ENCODE assay signal across 14 mouse cellular contexts in the genomic region with DNA sequence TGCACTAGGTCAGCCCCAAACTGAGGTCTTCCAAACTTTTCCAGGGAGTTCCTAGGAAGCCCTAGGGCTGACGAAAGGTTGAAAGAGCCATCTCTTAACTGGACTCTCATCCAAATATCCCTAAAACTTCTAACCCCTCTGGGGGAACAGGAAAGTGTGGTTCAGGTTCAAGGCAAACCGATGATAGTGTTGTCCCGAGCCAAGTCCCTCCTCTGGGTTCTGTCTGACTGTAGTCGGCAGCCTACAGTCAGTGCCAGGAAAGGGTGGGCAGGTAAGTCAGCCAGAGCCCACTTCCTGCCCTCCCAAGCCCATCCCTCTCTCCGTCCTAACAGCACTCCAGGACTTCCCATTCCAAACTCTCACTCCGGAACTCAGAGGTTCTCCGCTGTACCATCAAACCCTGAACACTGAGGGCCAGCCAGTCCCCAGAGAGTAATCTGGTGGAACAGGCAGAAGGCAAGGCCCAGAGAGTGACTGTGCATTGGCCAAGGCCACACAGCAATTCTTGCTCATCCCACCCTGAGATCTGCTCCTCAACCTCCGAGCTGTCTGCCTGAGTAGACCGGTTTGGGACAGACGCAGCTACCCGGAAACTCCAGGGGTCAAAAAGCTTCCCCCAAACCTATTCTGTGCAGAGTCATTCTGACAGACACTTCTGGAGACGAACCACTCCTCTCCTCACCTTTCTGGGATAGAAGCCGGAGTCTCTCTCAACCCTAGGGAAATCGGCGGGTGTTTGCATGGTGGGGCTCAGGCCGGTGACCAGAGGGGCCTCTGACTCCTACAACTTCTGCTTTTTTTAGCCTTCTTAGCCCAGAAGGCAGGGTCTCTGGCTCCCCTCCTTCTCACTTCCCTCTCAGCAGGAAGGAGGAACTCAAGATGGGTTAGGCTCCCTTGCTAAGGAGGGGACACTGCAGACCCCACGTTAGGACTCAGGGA. TPM values are rescaled to one million over a fixed set of nuclear protein-coding genes. Genes with fewer than 3 reads are reported as not detected.
DNase-seq lines count a peak whose midpoint lies in the region; ATAC-seq and TF ChIP-seq lines count a peak whose summit lies in the region.
"Had no signal": no experiment of that assay in that cellular context is flagged by ENCODE, and none has a peak within 500 bp of the region (broad histone marks: within the 10 kb centered on the region; RNA-seq: fewer than 3 reads in every experiment).

No protein-coding gene starts in this region.

- no peak overlapping the region for H3K4me3 ChIP-seq in layer of hippocampus, adult 2 months
- H3K4me3 ChIP-seq: embryonic facial prominence, embryonic 15.5 days; limb, embryonic 10.5 days had no signal

- no peak for DNase-seq in layer of hippocampus, adult 2 months (ENCODE audit: low spot score in 2 of 2)
- no peak for DNase-seq in layer of hippocampus, adult 9-11 months
- peak; percentile 80 for DNase-seq in MEL-GATA-1-ER (ENCODE audit: extremely low read depth, low read depth)
- peak; percentile 60 to 69 for DNase-seq in spleen, postnatal 10 days (ENCODE audit: low spot score in 2 of 2)
- no peak for DNase-seq in right cerebral cortex, postnatal 4 days
- no peak for DNase-seq in left cerebral cortex, postnatal 10 days (ENCODE audit: extremely low spot score in 1 of 2, low spot score in 2 of 2)
- DNase-seq: gastrocnemius, postnatal 36 days; kidney, adult 9 months; midbrain, embryonic 14.5 days; retina, postnatal 1 day; thymus, postnatal 4 days had no signal

- H3K27ac ChIP-seq in layer of hippocampus, adult 2 months: 0 out of 2 replicates have a peak overlapping the region, but pooled peaks have one; percentile 10
- H3K27ac ChIP-seq: embryonic facial prominence, embryonic 15.5 days; limb, embryonic 10.5 days had no signal

- ATAC-seq in hematopoietic stem cell, adult 5-6 weeks (replicated peaks in 1 of 2; ENCODE audit: insufficient read depth in 1 of 2, low FRiP score in 2 of 2, low TSS enrichment in 1 of 2, low read depth in 1 of 2, poor library complexity in 2 of 2, severe bottlenecking in 2 of 2): peak; percentile 28 to 40

- intact Hi-C loops in left cerebral cortex, postnatal 10 days (cut with DNase I): no loop called here

- no peak for TF ChIP-seq CTCF in layer of hippocampus, adult 2 months (conservative IDR thresholded peaks at IDR 0.05)

RNA-seq across cellular contexts. Expression of a gene that starts 13.4 kb away (rescaled TPM):
- total RNA-seq in layer of hippocampus, adult 2 months (2021): 10 to 100 TPM in 1 of 2 experiments, 1 to 10 TPM in 1; 8.6 to 11.9 TPM
- total RNA-seq in hematopoietic stem cell, adult 5-6 weeks (2017): 65.1 and 82.5 TPM in 2 replicates
- total RNA-seq in left cerebral cortex, postnatal 10 days (2021): 10 to 100 TPM; 11.0 to 15.2 TPM

Comparison
In these comparisons a context has a peak if more than half of its experiments do, and no peak if none do; other contexts are left out.
1. DNase-seq: peak in MEL-GATA-1-ER (single experiment) and spleen, postnatal 10 days (2 of 2); none in layer of hippocampus, adult 2 months (0 of 2), layer of hippocampus, adult 9-11 months (single experiment), right cerebral cortex, postnatal 4 days (single experiment) and left cerebral cortex, postnatal 10 days (0 of 2).